Mouse (Mus musculus) T-cell, adult 66 days (primary cell): ENCODE measurements around the gene Dut. TPM values are rescaled to one million over a fixed set of nuclear protein-coding genes. Genes with fewer than 3 reads are reported as not detected.

Experiments used
- total RNA-seq, 2 experiments: library from RNA; stranded (reverse); gene quantifications; 3 replicates in 1 of 2; 4 replicates in 1 of 2; pipeline ENCODE4 v1.2.4; 2023

Dut gene
- 10 to 100 TPM; 31.4 to 40.2 TPM for total RNA-seq

DNA sequence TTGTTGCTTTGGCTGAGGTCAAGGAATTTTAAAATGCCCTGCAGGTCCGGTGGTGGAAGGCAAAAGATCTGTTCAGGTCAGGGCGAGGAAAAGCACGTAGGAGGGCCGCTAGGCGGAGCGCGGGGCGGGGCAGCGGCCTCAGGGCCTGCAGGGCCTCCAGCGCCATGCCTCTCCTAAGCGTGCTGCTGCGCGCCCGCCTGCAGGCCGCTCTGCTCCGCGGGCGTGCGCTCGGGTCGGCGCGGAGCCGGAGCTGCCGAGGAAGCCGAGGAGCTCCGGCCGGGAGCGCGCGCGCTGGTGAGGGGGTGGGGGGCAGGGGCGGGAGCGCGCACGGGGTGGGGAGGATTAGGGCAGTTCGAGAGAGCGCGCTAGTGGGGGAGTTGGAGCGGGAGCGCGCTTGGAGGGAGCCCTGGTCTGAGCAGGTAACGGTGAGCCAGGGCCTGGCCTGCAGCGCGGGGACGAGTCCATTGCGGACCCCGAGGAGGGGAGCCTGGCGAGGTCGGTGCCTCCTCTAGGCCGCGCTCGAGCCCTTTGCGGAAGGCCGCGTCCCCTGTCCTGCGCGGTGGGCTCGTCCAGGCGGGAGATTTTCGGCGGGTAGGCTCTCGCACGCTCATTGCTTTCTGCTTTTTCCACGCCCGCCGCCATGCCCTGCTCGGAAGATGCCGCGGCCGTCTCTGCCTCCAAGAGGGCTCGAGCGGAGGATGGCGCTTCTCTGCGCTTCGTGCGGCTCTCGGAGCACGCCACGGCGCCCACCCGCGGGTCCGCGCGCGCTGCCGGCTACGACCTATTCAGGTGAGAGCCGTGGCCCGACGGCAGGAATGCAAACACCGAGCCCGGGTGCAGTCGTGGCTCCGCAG is at the start of gene Dut:
Dut (plus strand) TSS at position 83 of the 854 bp plus-strand sequence.

Other genes starting within 250 kb of the Dut start
- gene Slc24a5, start 179.1 kb upstream of the Dut start, total RNA-seq: under 1 TPM in 1 of 2 experiments, not detected in 1; 0.29 TPM
- gene Myef2, start 123.5 kb upstream of the Dut start, total RNA-seq: 10 to 100 TPM; 31.0 to 31.3 TPM
- gene Ctxn2, start 110.5 kb upstream of the Dut start, total RNA-seq: not detected
- not detected for gene Slc12a1, start 94.7 kb upstream of the Dut start, total RNA-seq